Mouse (Mus musculus): ENCODE measurements around the gene Eif2ak4. TPM values are rescaled to one million over a fixed set of nuclear protein-coding genes. Genes with fewer than 3 reads are reported as not detected.

Eif2ak4 gene
- polyA plus RNA-seq, 1 experiment from 2014 or later, result 11.8 TPM

DNA sequence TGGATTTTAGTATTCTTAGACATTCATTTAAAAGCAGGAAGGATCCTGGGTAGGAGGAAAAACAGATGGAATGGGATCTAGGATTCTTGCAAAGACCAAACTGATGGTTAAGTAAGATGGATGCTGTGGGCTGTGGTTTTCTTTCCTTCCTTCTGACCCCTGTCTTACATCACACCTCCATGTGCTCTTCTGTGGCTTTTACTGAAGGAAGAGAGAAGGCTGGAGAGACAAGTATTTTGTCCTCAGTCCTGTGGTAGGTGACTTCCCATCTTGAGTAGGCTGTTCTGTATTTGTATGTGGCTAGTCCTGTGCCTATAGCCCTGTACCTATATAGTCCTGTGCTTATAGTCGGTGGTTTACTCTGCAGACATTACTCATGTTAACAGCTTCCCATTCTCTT is 12.9 kb upstream of the Eif2ak4 start:
- 74% methylated on average over 1 of the region's 1 CpGs for WGBS
- ATAC-seq (ENCODE audit: low FRiP score, low read depth), result no peak

DNA sequence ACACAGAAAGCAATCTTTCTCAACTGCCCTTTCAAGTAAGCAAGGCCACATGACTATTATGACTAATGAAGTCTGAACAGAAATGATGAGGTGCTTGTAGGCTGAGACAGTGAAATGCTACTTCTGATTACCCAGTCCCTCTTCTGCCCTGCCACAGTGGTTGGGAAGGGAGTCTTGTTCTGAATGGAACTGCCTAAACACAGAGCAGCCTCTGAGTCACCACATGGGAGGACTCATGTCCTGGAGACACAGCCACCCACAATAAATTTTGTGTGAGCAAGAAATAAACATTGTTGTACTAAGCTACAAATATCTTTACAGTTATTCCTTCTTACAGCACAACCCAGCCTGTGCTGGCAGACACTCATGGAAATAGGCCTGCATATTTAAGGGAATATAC is 12.5 kb upstream of the Eif2ak4 start:
- H3K9me3 ChIP-seq, result no peaks in the 10 kb centered on the region
- H3K27ac ChIP-seq, result no peak overlapping the region
- peaks cover 18% of the 10 kb centered on the region for H3K4me1 ChIP-seq
- no peak overlapping the region for H3K4me3 ChIP-seq
- ATAC-seq (ENCODE audit: low FRiP score, low read depth), result no peak
- peaks cover 22% of the 10 kb centered on the region for H3K27me3 ChIP-seq
- no peaks in the 10 kb centered on the region for H3K36me3 ChIP-seq
- no peak overlapping the region for H3K4me2 ChIP-seq (replicated peaks)
- H3K9ac ChIP-seq, result no peak overlapping the region

More for the DNA sequence above, 12.9 kb upstream of the Eif2ak4 start:
- Histone ChIP-seq H3K4me3 (no peak overlapping the region), H3K27ac (no peak overlapping the region), H3K27me3 (peaks cover 25% of the 10 kb centered on the region), H3K9me3 (no peaks in the 10 kb centered on the region), H3K4me1 (peaks cover 18% of the 10 kb centered on the region), H3K9ac (no peak overlapping the region), H3K36me3 (no peaks in the 10 kb centered on the region), H3K4me2 (replicated peaks) (no peak overlapping the region)

- no peaks in the 10 kb centered on the region for H3K4me1 ChIP-seq
- no peaks in the 10 kb centered on the region for H3K27me3 ChIP-seq
- no peak overlapping the region for H3K4me3 ChIP-seq
- H3K9me3 ChIP-seq, result no peaks in the 10 kb centered on the region
- H3K27ac ChIP-seq, result no peak overlapping the region
- ATAC-seq (ENCODE audit: low FRiP score, low read depth), result no peak
- H3K4me2 ChIP-seq (replicated peaks), result no peak overlapping the region
- H3K36me3 ChIP-seq, result no peaks in the 10 kb centered on the region
- H3K9ac ChIP-seq, result no peak overlapping the region
- 63% methylated on average over 1 of the region's 1 CpGs for WGBS
Observed at GRCm38 (mm10) chr2:118379756-118380155, 8.7 kb upstream of the Eif2ak4 start.

GRCm38 (mm10) chr2:118383387-118383786 is 5.0 kb upstream of the Eif2ak4 start:
- Histone ChIP-seq H3K4me1 (no peaks in the 10 kb centered on the region), H3K4me2 (replicated peaks) (no peak overlapping the region), H3K9ac (no peak overlapping the region), H3K27me3 (no peaks in the 10 kb centered on the region), H3K9me3 (no peaks in the 10 kb centered on the region), H3K36me3 (no peaks in the 10 kb centered on the region), H3K27ac (no peak overlapping the region), H3K4me3 (no peak overlapping the region)
- WGBS, result 67% methylated on average over 5 of the region's 5 CpGs
- no peak for ATAC-seq (ENCODE audit: low FRiP score, low read depth)

GRCm38 (mm10) chr2:118389569-118389968 is 1.2 kb downstream of the Eif2ak4 start:
- Histone ChIP-seq H3K4me1 (peaks cover 11% of the 10 kb centered on the region), H3K4me3 (peak overlapping the region; percentile 77), H3K9ac (peak overlapping the region; percentile 86), H3K9me3 (no peaks in the 10 kb centered on the region), H3K4me2 (replicated peaks) (peak overlapping the region; percentile 82), H3K36me3 (no peaks in the 10 kb centered on the region), H3K27me3 (no peaks in the 10 kb centered on the region), H3K27ac (0 out of 2 replicates have a peak overlapping the region, but pooled peaks have one; percentile 95)
- ATAC-seq (ENCODE audit: low FRiP score, low read depth), result no peak
- 47% methylated on average over 3 of the region's 3 CpGs for WGBS

- Histone ChIP-seq H3K9ac (no peak overlapping the region), H3K36me3 (no peaks in the 10 kb centered on the region), H3K9me3 (no peaks in the 10 kb centered on the region), H3K4me3 (peak overlapping the region; percentile 77), H3K27me3 (no peaks in the 10 kb centered on the region), H3K4me2 (replicated peaks) (peak overlapping the region; percentile 82), H3K4me1 (peaks cover 11% of the 10 kb centered on the region), H3K27ac (no peak overlapping the region)
- no peak for ATAC-seq (ENCODE audit: low FRiP score, low read depth)
- WGBS, result 87% methylated on average over 5 of the region's 5 CpGs
Observed at GRCm38 (mm10) chr2:118390072-118390471, 1.7 kb downstream of the Eif2ak4 start.

DNA sequence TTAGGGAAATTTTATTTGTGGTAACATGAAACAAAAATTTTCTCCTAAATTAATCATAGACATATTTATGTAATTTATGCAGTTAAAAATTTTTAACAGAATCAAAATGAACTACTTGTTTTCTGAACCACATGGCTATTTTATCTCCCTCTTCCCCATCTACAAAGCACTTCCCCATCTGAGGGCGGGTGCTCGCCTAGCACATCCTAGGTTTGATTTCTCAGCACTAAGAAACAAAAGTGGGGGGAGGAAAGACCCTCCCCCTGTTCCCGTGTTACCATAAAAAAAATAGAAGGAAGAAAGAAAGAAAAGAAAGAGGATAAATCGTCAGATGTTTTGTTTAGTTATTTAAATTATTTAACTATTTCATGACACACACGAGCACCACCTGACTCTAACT is 2.8 kb downstream of the Eif2ak4 start:
- Histone ChIP-seq H3K4me3 (no peak overlapping the region), H3K4me1 (peaks cover 11% of the 10 kb centered on the region), H3K27me3 (no peaks in the 10 kb centered on the region), H3K27ac (no peak overlapping the region), H3K9me3 (no peaks in the 10 kb centered on the region), H3K4me2 (replicated peaks) (no peak overlapping the region), H3K36me3 (peaks cover 6% of the 10 kb centered on the region; the same call in 1 of the 2 replicates), H3K9ac (no peak overlapping the region)
- 87% methylated on average over 5 of the region's 5 CpGs for WGBS
- ATAC-seq (ENCODE audit: low FRiP score, low read depth), result no peak

DNA sequence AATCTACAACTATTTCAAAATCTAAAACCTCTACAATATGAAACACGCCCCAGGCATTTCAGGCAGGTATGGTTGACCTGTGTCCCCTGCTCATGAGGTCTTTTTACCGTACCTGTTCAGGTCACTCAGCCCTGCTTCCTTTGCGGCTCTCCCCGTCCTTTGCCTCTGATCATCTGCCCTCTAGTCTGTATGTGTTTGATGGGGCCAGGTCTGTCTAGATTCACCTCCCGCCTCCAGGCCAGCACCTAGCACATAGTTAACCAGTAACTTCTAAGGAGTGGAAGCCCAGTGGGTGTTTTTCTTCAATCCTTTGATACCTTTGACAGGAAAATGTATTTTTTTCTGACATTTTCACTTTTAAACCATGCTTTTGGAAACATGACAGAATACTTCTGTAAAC is 11.3 kb downstream of the Eif2ak4 start:
- 86% methylated on average over 5 of the region's 5 CpGs for WGBS
- ATAC-seq (ENCODE audit: low FRiP score, low read depth), result no peak

GRCm38 (mm10) chr2:118401834-118402727 is 13.7 kb downstream of the Eif2ak4 start:
- no peak overlapping the region for H3K27ac ChIP-seq
- no peaks in the 10 kb centered on the region for H3K27me3 ChIP-seq
- peaks cover 39% of the 10 kb centered on the region for H3K36me3 ChIP-seq
- no peaks in the 10 kb centered on the region for H3K9me3 ChIP-seq
- H3K4me2 ChIP-seq (replicated peaks), result no peak overlapping the region
- WGBS, result 78% methylated on average over 5 of the region's 5 CpGs
- no peak for ATAC-seq (ENCODE audit: low FRiP score, low read depth)
- no peaks in the 10 kb centered on the region for H3K4me1 ChIP-seq
- H3K4me3 ChIP-seq, result no peak overlapping the region
- no peak overlapping the region for H3K9ac ChIP-seq

More for the DNA sequence above, 11.3 kb downstream of the Eif2ak4 start:
- Histone ChIP-seq H3K9ac (no peak overlapping the region), H3K27me3 (no peaks in the 10 kb centered on the region), H3K4me1 (no peaks in the 10 kb centered on the region), H3K4me3 (no peak overlapping the region), H3K27ac (no peak overlapping the region), H3K36me3 (peaks cover 32% of the 10 kb centered on the region), H3K9me3 (no peaks in the 10 kb centered on the region), H3K4me2 (replicated peaks) (no peak overlapping the region)

- Histone ChIP-seq H3K9ac (no peak overlapping the region), H3K36me3 (peaks cover 52% of the 10 kb centered on the region), H3K4me2 (replicated peaks) (no peak overlapping the region), H3K27ac (no peak overlapping the region; the same call in 1 of the 2 replicates), H3K4me3 (no peak overlapping the region), H3K4me1 (no peaks in the 10 kb centered on the region), H3K27me3 (no peaks in the 10 kb centered on the region), H3K9me3 (no peaks in the 10 kb centered on the region)
- WGBS, result 73% methylated on average over 5 of the region's 5 CpGs
- ATAC-seq (ENCODE audit: low FRiP score, low read depth), result no peak
Observed at GRCm38 (mm10) chr2:118404336-118404735, 15.9 kb downstream of the Eif2ak4 start.

- 92% methylated on average over 4 of the region's 4 CpGs for WGBS
- H3K4me3 ChIP-seq, result no peak overlapping the region
Observed at GRCm38 (mm10) chr2:118405568-118405967, 17.1 kb downstream of the Eif2ak4 start.

DNA sequence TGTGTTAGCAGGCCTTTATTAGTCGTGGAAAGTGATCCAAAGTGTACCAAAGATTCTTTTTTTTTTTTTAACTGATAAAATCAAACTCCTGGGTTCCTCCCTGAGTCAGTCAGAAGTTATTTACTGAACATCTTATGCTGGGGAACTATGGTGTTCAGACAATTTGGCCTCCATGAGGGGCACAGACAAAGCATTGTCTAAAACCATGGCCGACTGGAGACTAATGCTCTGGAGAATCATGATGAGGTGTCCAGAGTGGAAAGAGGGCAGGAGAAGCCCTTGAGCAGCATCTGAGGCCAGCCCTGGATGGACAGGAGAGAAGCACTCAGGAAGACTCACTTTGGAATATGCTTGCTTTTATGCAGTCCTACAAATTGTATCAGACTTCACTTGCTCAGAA is 18.4 kb downstream of the Eif2ak4 start:
- Histone ChIP-seq H3K9ac (no peak overlapping the region), H3K9me3 (no peaks in the 10 kb centered on the region), H3K36me3 (peaks cover 59% of the 10 kb centered on the region), H3K4me3 (no peak overlapping the region), H3K4me2 (replicated peaks) (no peak overlapping the region), H3K27me3 (no peaks in the 10 kb centered on the region), H3K4me1 (no peaks in the 10 kb centered on the region), H3K27ac (no peak overlapping the region)
- no peak for ATAC-seq (ENCODE audit: low FRiP score, low read depth)
- 77% methylated on average over 2 of the region's 2 CpGs for WGBS

More at GRCm38 (mm10) chr2:118405568-118405967, 17.1 kb downstream of the Eif2ak4 start:
- peaks cover 58% of the 10 kb centered on the region for H3K36me3 ChIP-seq
- no peaks in the 10 kb centered on the region for H3K4me1 ChIP-seq
- no peak overlapping the region for H3K27ac ChIP-seq
- no peak for ATAC-seq (ENCODE audit: low FRiP score, low read depth)
- H3K27me3 ChIP-seq, result no peaks in the 10 kb centered on the region
- no peak overlapping the region for H3K4me2 ChIP-seq (replicated peaks)
- H3K9me3 ChIP-seq, result no peaks in the 10 kb centered on the region
- no peak overlapping the region for H3K9ac ChIP-seq
